Mouse (Mus musculus): ENCODE measurements around the gene Tbx19.

Tbx19 gene

DNA sequence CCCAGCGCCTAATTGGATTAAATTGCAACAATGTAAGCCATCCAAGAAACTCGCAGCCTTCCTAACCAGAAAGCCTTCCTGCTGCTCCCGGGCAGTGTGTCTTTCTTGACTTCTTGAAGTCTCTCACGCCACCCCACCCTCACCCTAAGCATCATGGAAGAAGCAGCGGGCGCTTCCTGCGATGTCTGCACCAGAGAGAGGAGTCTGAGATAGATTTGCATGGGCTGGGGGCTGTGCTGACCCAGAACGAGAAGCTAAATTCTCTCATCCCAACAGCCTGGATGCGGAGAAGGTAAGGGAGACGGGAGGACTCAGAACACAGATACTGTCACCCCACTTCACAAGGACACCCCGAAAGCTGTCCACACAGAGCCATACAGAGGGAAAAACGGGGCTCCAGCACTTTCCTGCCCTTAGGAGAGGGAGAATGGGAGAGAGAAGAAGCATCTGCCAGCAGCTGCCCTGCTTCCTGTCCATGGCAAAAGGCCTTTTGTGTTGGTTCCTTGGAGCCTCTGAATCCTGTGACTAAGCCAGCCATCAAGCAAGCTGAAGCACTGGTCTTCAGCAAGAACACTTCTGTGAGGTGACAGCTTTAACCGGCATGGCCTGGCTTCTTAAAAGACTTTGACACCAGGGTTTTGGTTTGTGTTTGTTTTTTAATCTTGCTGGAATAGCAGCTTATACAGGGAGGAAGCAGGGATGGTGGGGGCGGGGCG is 41.4 kb downstream of the Tbx19 start:
- no peak for DNase-seq (ENCODE audit: low read depth, low spot score)

DNA sequence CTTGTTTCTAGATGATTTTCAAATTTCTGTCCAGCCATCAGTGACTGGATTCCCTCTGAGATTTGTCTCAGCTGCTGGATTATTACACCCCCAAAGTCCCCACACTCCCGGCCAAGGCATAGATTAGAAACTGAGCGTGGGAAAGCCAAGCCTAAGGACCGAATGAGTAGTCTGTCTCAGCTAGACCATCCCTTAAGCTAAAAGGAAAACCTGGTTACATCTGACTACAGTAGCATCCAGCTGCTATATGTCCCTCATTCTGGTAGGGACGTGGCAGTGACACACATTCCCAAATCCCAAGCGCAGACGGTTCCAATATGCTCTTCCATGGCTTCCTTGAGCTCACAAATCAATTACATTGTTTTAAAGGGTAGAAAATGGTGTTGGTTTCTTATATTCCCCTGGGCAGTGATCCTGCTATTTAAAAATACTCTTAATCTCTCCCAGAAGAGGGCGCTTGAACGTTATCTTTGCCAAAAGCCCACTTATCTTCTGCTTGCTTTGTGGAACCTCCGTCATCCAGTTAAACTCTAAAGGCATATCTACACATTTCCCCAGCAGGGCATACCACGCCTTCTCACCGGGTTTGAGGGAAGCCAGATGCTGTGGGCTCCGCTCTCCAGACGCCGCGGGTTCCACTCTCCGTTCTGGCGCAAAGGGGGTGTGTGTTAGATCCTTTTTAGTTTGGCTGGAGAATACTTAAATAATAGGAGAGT is 46.0 kb downstream of the Tbx19 start:
- DNase-seq (ENCODE audit: low read depth, low spot score), result peak; percentile 30

DNA sequence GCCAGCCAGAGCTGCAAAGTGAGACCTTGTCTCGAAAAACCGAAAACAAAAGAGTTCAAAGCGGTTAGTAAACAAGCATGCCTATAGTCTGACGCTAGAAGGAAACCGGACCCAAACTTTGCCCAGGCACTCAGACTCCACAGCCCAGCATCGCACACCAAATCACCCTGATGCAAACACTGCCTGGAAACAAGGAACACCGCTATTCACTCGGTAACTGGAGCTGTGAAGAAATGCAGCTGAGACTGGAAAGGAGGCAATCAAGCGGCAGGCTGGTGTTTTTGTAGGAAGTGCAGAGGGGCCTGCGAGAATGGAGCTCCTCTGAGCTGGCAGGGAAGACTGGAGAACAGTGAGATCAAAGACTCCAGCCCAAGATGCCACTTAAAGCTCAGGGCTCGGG is 46.9 kb downstream of the Tbx19 start:
- DNase-seq (ENCODE audit: low read depth, low spot score), result no peak

DNA sequence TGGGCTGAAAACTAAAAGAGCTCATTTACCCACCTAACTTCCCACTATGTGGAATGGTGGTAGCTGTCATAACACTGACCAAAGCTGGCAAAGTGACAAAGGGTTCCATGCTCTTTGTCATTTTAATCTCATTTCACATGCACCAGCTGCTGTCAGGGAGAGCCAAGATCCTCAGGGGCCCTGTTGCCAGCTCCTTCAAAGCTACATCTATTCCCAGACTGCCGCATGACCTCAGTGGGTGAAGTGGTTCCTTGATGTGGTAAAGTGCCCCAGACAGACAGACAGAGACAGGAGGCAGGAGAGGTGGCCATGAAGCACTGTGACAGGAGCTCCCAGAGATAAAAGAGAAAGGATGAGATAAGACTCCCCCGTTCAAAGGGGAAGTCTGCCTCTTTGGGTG is 49.9 kb downstream of the Tbx19 start:
- DNase-seq (ENCODE audit: low read depth, low spot score), result no peak

DNA sequence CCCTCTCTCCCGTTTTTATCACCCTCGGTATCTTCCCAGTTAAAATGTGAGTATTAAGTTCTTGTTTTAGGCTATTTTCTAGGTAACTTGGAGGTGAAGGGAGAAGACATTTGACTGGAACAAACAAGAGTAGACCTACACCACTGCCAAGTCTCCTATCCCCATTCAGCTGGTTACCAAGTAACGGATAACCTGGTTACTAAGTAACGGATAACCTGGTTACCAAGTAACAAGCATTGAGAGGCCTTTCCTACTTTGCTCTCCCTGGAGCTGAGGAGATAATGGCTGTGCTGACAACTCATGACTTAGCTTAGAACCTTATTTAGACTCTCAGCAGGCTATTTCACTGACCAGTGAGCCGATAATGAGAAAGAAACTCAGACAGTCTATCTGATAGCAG is 51.4 kb downstream of the Tbx19 start:
- DNase-seq (ENCODE audit: low read depth, low spot score), result no peak

DNA sequence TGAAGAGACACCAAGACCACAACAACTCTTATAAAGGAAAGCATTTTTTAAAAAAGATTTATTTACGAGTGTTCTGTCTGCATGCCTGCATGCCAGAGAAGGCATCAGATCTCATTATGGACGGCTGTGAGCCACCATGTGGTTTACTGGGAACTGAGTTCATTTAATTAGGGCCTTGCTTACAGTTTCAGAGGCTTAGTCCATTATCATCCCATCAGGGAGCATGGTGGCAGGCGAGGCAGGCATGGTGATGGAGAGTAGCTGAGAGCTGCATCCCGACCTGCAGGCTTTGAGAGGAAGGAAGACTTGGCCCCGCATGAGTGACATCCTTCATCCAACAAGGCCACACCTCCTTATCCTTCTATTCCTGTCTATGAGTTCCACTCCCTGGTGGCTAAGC is 52.1 kb downstream of the Tbx19 start:
- no peak for DNase-seq (ENCODE audit: low read depth, low spot score)

DNA sequence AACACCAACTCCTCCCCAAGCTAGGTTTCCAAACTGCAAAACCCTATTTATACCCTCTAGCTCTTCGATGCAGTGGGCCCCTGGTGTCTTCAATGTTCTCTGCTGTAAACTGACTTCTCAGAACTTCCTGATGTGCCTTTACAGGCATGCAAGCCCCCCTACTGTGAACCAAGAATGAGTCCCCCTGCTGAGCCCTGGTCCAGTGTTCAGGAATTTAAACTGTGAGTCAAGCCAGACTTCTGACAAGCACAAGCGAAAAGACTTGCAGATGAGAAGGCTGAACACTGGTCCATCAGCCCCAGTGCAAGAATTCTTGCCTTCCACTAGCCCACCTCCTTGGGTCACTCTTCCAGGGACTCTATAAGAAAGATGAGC is 54.6 kb downstream of the Tbx19 start:
- DNase-seq (ENCODE audit: low read depth, low spot score), result no peak

DNA sequence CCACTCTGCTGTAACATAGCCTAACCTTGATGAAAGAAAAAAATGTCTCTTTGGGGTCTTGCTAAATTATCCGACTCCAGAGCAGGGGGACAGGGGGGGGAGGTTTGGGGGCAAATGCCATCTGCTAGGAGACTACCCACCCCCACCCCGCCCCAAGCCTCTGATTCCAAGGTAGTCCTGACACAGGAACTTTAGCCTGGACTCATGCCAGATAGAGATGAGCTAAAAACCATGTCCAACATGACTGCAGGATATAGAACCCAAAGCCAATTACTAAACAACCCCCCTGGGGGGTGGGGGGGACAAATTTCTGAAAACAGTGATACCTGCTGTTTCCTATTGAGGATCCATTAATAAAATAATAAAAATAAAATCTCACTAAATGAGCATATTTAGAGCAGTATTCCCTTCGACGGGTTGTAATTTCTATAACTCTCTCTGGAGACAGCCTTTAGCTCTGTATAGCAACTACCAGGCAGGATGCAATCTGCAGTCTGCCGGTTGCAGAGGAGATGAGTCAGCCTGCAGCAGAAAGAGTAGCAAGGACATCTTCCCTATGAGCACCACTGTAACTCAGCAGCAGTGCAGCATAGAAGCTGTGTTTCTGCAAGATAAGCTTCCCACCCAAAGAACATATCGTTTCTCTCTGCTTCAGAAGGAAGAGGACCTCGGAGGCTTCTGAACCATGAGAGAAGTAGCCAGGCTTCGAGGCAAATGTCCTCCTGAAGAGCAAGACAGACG is 55.1 kb downstream of the Tbx19 start:
- DNase-seq (ENCODE audit: low read depth, low spot score), result no peak

DNA sequence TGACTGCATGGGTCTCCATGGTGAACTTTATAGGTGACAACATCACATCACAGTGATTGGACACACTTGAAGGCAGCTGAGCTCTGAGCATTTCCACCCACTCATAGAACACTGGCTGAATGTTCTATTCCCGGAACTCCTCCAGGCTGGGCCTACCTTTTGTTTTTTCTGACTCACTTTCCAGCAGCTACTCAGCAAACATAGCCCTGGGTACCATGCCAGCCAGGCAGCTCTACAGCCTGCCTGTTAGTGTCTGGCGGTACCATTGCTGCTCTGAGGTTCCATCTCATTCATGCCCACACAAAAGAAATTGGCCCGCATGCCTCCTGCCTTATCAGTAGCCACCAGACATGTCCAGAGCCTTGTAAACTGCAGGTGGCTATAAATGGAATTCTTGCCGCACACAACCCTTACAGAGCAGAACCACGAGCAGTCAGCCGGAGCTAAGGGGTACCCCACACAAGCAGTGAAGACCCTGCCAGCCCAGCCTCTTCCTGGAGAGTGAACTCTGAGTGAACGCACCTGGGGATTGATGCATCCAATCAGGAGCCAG is 55.8 kb downstream of the Tbx19 start:
- DNase-seq (ENCODE audit: low read depth, low spot score), result no peak

DNA sequence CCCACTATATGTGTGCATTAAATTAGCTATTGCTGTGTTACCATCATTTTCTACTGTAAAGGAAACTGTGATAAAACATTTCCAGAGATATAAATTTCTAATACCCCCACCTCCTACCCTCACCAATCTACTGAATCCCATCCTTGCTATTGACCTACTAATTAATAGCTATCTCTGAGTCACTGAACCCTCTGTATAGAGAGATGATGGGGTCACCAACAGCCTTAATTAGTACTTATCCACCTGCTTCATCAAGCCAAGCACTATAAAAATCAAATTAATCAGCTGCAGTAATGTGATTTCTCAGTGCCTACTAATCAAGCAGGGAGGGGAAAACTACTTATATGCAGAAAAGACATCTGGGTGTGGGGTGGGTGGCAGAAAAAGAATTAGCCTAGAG is 61.0 kb downstream of the Tbx19 start:
- DNase-seq (ENCODE audit: low read depth, low spot score), result no peak

DNA sequence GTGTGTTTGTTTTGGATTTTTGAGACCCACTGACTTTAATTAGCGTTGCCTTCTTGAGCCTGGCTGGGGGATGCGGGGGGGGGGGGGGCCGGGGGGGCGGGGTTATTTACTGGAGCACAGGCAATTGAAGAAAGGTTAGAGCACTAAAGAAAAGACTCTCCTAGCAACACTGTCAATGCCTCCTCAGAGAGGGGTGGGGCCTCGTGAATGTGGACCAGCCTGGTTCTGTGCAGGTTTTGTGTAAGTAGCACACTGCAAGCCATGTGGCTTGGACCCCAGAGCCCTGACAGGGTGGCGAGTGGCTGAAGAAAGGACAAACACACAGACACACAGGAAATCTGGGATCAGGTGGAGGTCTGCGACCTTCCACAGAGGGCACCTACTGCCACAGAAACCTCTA is 65.7 kb downstream of the Tbx19 start:
- no peak for DNase-seq (ENCODE audit: low read depth, low spot score)

DNA sequence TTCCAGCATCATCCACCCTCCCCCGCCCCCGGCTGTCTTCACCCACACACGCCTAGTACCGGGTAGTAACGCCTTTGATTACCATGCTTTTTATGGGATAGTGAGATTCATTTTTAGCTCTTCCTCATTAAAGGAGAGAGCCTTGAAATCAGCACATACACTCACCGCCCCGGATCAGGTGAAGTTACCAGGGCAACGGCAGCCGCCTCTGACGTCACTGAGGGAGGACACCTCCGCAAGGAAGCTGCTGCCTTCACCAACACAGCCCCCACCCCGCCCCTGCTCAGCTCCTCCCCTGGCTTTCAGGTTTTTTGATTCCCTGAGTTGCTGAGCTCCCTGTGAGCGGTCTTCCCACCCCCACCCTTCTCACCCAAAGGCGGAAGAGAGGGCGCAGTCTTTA is 68.9 kb downstream of the Tbx19 start:
- DNase-seq (ENCODE audit: low read depth, low spot score), result no peak

DNA sequence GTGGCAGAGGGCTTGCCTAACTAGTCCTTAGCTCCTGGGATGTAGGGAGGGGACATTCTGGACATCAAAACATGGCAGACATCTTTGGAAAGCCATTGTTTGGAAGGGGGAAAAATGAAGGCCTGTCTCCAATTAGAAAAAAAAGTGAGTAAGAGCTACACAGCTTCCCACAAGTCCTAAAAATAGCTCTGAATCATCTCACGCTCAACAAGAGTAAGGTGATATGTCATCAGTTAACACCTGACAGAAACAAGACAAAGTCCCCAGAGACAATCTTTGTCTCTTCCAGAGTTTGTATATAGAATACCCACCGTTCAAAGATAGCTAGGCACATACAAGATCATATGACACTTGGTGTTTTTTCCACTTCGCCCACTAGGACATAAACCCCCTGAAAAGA is 71.0 kb downstream of the Tbx19 start:
- DNase-seq (ENCODE audit: low read depth, low spot score), result no peak

Measured in embryo, embryonic 11.5 days (tissue).